Mouse (Mus musculus): ENCODE measurements around the gene Gnl3. TPM values are rescaled to one million over a fixed set of nuclear protein-coding genes. Genes with fewer than 3 reads are reported as not detected.

The Gnl3 gene
- total and polyA plus RNA-seq, 3 experiments = 136 to 365 (median 321) TPM

DNA sequence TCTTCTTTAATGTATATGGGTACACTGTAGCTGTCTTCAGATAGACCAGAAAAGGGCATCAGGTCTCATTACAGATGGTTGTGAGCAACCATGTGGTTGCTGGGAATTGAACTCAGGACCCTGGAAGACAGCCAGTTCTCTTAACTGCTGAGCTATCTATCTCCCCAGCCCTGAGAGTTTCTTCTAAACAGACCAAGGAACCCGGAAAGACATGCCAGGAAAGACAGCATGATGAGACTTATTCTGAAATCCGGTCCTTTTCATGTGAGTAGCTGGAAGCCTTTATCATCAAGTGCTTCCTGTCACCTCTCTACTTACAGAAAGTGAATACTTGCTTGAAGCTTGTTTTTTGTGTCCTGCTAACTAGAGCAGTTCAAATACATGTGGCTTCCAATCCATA, 14.4 kb downstream of the Gnl3 start:
- no peaks in the 10 kb centered on the region for H3K27me3 ChIP-seq (replicated peaks)
- DNase-seq (ENCODE audit: extremely low read depth) = no peak
- no peak for TF ChIP-seq E2F4 (IDR thresholded peaks at IDR 0.05; ENCODE audit: insufficient replicate concordance, low read depth, low read length)
- no peak for TF ChIP-seq GABPA (IDR thresholded peaks at IDR 0.05; ENCODE audit: insufficient replicate concordance, low read depth, low read length)
- TF ChIP-seq ZNF384 (IDR thresholded peaks at IDR 0.05; ENCODE audit: low read depth, low read length) = no peak
- no peak for TF ChIP-seq NRF1 (IDR thresholded peaks at IDR 0.05; ENCODE audit: low read depth, low read length)
- TF ChIP-seq RCOR1 (conservative IDR thresholded peaks at IDR 0.05; ENCODE audit: low read depth, low read length) = no peak
- TF ChIP-seq UBTF (IDR thresholded peaks at IDR 0.05; ENCODE audit: low read depth, low read length) = no peak
- no peak for TF ChIP-seq PAX5 (IDR thresholded peaks at IDR 0.05; ENCODE audit: low read length)
- H3K9ac ChIP-seq (ENCODE audit: insufficient read depth, low read depth) = no peak overlapping the region
- no peak overlapping the region for H3K4me2 ChIP-seq (ENCODE audit: insufficient read depth, low read depth, poor library complexity, severe bottlenecking)
- H3K27ac ChIP-seq (ENCODE audit: insufficient read depth, low read depth) = no peak overlapping the region
- no peak overlapping the region for H3K4me3 ChIP-seq (replicated peaks in 1 of 3; ENCODE audit: low read depth in 2 of 3, low read length in 2 of 3, poor library complexity in 1 of 3)
- peaks cover 3 to 14% of the 10 kb centered on the region in 2 experiments for H3K4me1 ChIP-seq (ENCODE audit: control insufficient read depth in 1 of 2, insufficient read depth in 2 of 2)
- dilution Hi-C loops (cut with MboI; ENCODE audit: extremely low pct_ligation_motif_present, extremely low pct_unique_long_range_greater_than_20kb, low sequenced_read_pairs) (no loop called here), in situ Hi-C loops (cut with MboI; ENCODE audit: low pct_ligation_motif_present, low pct_unique_long_range_greater_than_20kb, low sequenced_read_pairs) (no loop called here)
- no peaks in the 10 kb centered on the region for H3K9me3 ChIP-seq (replicated peaks; ENCODE audit: low read length)
- H3K36me3 ChIP-seq (replicated peaks in 1 of 2; ENCODE audit: control insufficient read depth in 1 of 2, insufficient read depth in 1 of 2, low read length in 1 of 2) = peaks cover 7 to 26% of the 10 kb centered on the region in 2 experiments
- H3K79me2 ChIP-seq (replicated peaks; ENCODE audit: control insufficient read depth, extremely low read depth, insufficient read depth, poor library complexity, severe bottlenecking) = peaks cover 7% of the 10 kb centered on the region

DNA sequence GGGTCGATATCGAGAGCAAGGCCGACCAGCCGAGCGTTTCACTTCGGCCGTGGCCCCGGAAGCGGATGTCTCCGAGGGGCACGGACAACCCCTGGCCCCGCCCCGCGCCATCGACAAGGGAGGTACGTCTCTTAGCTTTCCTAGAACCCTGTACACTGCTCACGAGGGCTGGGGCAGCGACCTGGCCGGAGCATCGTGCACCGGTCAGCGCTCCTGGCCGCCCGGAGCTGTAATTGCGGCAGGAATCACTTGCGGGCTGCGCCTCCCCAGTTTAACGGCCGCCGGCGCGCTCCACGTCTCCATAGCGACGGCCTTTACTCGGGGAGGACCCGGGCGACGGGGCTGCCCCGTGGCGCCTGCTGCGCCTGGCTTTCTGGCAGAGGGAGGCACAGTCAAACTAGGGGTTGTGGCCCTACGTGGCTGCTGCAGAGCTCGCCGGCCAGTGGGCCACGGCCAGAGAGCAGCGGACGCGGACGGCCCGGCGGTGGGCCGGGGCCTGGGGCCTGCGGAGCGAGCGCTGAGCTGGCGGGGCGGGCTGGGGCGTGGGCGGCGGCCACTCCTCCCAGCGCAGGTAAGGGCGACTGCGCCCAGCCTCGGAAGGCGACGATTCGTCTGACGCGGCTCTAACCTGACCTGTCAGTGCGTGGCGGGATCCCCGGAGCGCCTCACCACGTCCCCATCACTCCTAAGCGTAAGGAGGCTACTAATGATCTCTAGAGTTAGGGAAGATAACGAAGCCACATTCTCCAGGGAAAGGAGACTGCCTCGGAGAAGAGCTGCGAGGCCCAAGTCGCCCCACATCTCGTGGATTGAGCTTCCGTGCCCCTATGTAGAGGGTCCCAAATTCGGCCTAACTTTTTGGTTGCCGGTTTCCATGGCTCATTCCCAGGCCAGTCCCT, 17.4 kb downstream of the Gnl3 start, which contains the start of the genes Glt8d1 and Spcs1:
Gene Glt8d1 (plus strand): TSS at position 94 of the 899 bp plus-strand sequence.
Gene Spcs1 (minus strand): TSS at position 366 of the 899 bp plus-strand sequence.
- H3K27ac ChIP-seq (ENCODE audit: insufficient read depth, low read depth) = peak within 1 kb of the TSS; percentile 37
- H3K4me3 ChIP-seq (replicated peaks in 1 of 3; ENCODE audit: low read depth in 2 of 3, low read length in 2 of 3, poor library complexity in 1 of 3) = peak within 1 kb of the TSS; percentile 64 to 98 (median 73)
- dilution Hi-C loops (cut with MboI; ENCODE audit: extremely low pct_ligation_motif_present, extremely low pct_unique_long_range_greater_than_20kb, low sequenced_read_pairs) = no loop called here
- peaks cover 3 to 23% of the 10 kb centered on the region in 2 experiments for H3K4me1 ChIP-seq (ENCODE audit: control insufficient read depth in 1 of 2, insufficient read depth in 2 of 2)
- no peaks in the 10 kb centered on the region for H3K27me3 ChIP-seq (replicated peaks)
- peak within 1 kb of the TSS; percentile 91 for H3K4me2 ChIP-seq (ENCODE audit: insufficient read depth, low read depth, poor library complexity, severe bottlenecking)
- DNase-seq (ENCODE audit: extremely low read depth) = peak; percentile 75
- in situ Hi-C loops (cut with MboI; ENCODE audit: low pct_ligation_motif_present, low pct_unique_long_range_greater_than_20kb, low sequenced_read_pairs) = no loop called here
- peaks cover 7% of the 10 kb centered on the region for H3K79me2 ChIP-seq (replicated peaks; ENCODE audit: control insufficient read depth, extremely low read depth, insufficient read depth, poor library complexity, severe bottlenecking)
- peak within 1 kb of the TSS; percentile 86 for H3K9ac ChIP-seq (ENCODE audit: insufficient read depth, low read depth)
- H3K9me3 ChIP-seq (replicated peaks; ENCODE audit: low read length) = no peaks in the 10 kb centered on the region
- peaks cover 8 to 20% of the 10 kb centered on the region in 2 experiments for H3K36me3 ChIP-seq (replicated peaks in 1 of 2; ENCODE audit: control insufficient read depth in 1 of 2, insufficient read depth in 1 of 2, low read length in 1 of 2)
- TF ChIP-seq CTCF (conservative IDR thresholded peaks at IDR 0.05 in 1 of 2, IDR thresholded peaks at IDR 0.05 in 1 of 2; ENCODE audit: low read depth in 2 of 2, low read length in 2 of 2) (no peak), EP300 (IDR thresholded peaks at IDR 0.05; ENCODE audit: low read length) (no peak; the same call in 1 of the 2 replicates), SIN3A (IDR thresholded peaks at IDR 0.05; ENCODE audit: low read length) (peak; percentile 88), MAX (IDR thresholded peaks at IDR 0.05; ENCODE audit: low read length) (peak; percentile 93), MAZ (IDR thresholded peaks at IDR 0.05; ENCODE audit: low read depth, low read length) (peak; percentile 36; the same call in 1 of the 2 replicates), ZKSCAN1 (IDR thresholded peaks at IDR 0.05; ENCODE audit: borderline replicate concordance, low read depth, low read length) (no peak), HCFC1 (IDR thresholded peaks at IDR 0.05; ENCODE audit: low read depth, low read length) (peak; percentile 77), JUN (IDR thresholded peaks at IDR 0.05; ENCODE audit: insufficient read depth, low read depth, low read length) (no peak), TCF12 (IDR thresholded peaks at IDR 0.05; ENCODE audit: low read depth, low read length) (peak; percentile 46; the same call in 1 of the 2 replicates), RCOR1 (conservative IDR thresholded peaks at IDR 0.05; ENCODE audit: low read depth, low read length) (0 out of 2 replicates have a peak, but pooled peaks have one; percentile 11), POLR2AphosphoS2 (IDR thresholded peaks at IDR 0.05; ENCODE audit: low read depth, low read length) (0 out of 2 replicates have a peak, but pooled peaks have one; percentile 36), ZNF384 (IDR thresholded peaks at IDR 0.05; ENCODE audit: low read depth, low read length) (no peak), ETS1 (conservative IDR thresholded peaks at IDR 0.05; ENCODE audit: low read depth, low read length) (no peak), ZMIZ1 (IDR thresholded peaks at IDR 0.05; ENCODE audit: low read depth, low read length) (no peak), RAD21 (IDR thresholded peaks at IDR 0.05; ENCODE audit: low read depth, low read length) (no peak), MEF2A (IDR thresholded peaks at IDR 0.05; ENCODE audit: borderline replicate concordance, low read depth, low read length) (no peak; the same call in none of the 2 replicates), BHLHE40 (IDR thresholded peaks at IDR 0.05; ENCODE audit: low read depth, low read length) (0 out of 2 replicates have a peak, but pooled peaks have one; percentile 4), IRF4 (IDR thresholded peaks at IDR 0.05; ENCODE audit: low read depth, low read length) (peak; percentile 3; the same call in 1 of the 2 replicates), ELF1 (IDR thresholded peaks at IDR 0.05; ENCODE audit: low read depth, low read length) (peak; percentile 67), ZC3H11A (IDR thresholded peaks at IDR 0.05; ENCODE audit: low read depth, low read length) (no peak), PAX5 (IDR thresholded peaks at IDR 0.05; ENCODE audit: low read length) (no peak), POLR2A (IDR thresholded peaks at IDR 0.05; ENCODE audit: low read depth, low read length) (peak; percentile 85), USF1 (IDR thresholded peaks at IDR 0.05; ENCODE audit: low read depth, low read length) (no peak), KAT2A (IDR thresholded peaks at IDR 0.05; ENCODE audit: insufficient replicate concordance, low read length) (0 out of 2 replicates have a peak, but pooled peaks have one; percentile 65), MXI1 (IDR thresholded peaks at IDR 0.05; ENCODE audit: low read depth, low read length) (0 out of 2 replicates have a peak, but pooled peaks have one; percentile 80)

Measured in CH12.LX (cell line).